Mouse (Mus musculus) G1E (cell line): ENCODE measurements at regions not wholly inside any gene's neighbourhood (a gene's known extent, or its start where the extent isn't known, plus 50 kb on each side); places are given as distances from the start of the nearest gene placed in this dataset.

Experiments used
- CTCF ChIP-seq: IDR thresholded peaks from 2 replicates; pipeline ENCODE4 v1.5.1; 2012; ENCODE audit warnings: low read depth, low read length, inconsistent platforms, mixed read lengths
- GATA1 ChIP-seq: IDR thresholded peaks from 2 replicates; pipeline ENCODE4 v1.6.1; 2012; ENCODE audit warnings: borderline replicate concordance, low read length, inconsistent platforms, mixed read lengths
- TAL1 ChIP-seq: conservative IDR thresholded peaks from 2 replicates; pipeline ENCODE4 v1.6.1; 2012; ENCODE audit warnings: low read depth, low read length, inconsistent platforms, mixed read lengths

- no peak for TF ChIP-seq CTCF
- no peak for TF ChIP-seq TAL1
- TF ChIP-seq GATA1, result no peak
Measured at GRCm38 (mm10) chr5:91797362-91797761, 165.5 kb downstream of the Rchy1 start.
